Mouse (Mus musculus): ENCODE measurements around the gene Pam16.

GRCm38 (mm10) chr16:4614639-4615038, 10.1 kb downstream of the Pam16 start:
- no peak for TF ChIP-seq CTCF (IDR thresholded peaks at IDR 0.05; ENCODE audit: low read depth)
- no peak for TF ChIP-seq EP300 (IDR thresholded peaks at IDR 0.05; ENCODE audit: low read depth)

Data from liver, postnatal 0 days (tissue).